Mouse (Mus musculus) hematopoietic stem cell, adult 5-6 weeks (primary cell): ENCODE results near the gene Slc13a3. TPM values are rescaled to one million over a fixed set of nuclear protein-coding genes. Genes with fewer than 3 reads are reported as not detected.

Experiments used
- ATAC-seq, 2 experiments: fragments of 125-278 bp in 1 of 2; replicated peaks in 1 of 2; 2 replicates each; pipeline ENCODE4 v1.8.0; 2016 to 2017; ENCODE audit warnings: inconsistent platforms in 2 of 2, mild to moderate bottlenecking in 2 of 2, moderate number of reproducible peaks in 2 of 2, low read depth in 1 of 2, moderate TSS enrichment in 1 of 2; ENCODE audit not compliant: low FRiP score in 2 of 2, poor library complexity in 2 of 2, severe bottlenecking in 2 of 2, insufficient read depth in 1 of 2, low TSS enrichment in 1 of 2
- total RNA-seq: library from RNA; stranded (forward); fragments of 172-1452, 232-1000 nt; gene quantifications from 2 replicates; pipeline ENCODE4 v1.2.3, GENCODE M21; 2017

Gene Slc13a3
- total RNA-seq, 1 experiment from 2014 or later, result not detected

GRCm38 (mm10) chr2:165486881-165487535 is 14.0 kb upstream of the Slc13a3 start:
- peak; percentile 52 to 73 for ATAC-seq

GRCm38 (mm10) chr2:165486401-165486800 is 13.4 kb upstream of the Slc13a3 start:
- ATAC-seq, result no peak

- no peak for ATAC-seq
Observed at GRCm38 (mm10) chr2:165485826-165486225, 12.8 kb upstream of the Slc13a3 start.

- no peak for ATAC-seq
Observed at GRCm38 (mm10) chr2:165484152-165484551, 11.1 kb upstream of the Slc13a3 start.

GRCm38 (mm10) chr2:165482003-165482402 is 9.0 kb upstream of the Slc13a3 start:
- no peak for ATAC-seq

- ATAC-seq, result no peak
Observed at GRCm38 (mm10) chr2:165475850-165476249, 2.8 kb upstream of the Slc13a3 start.

- ATAC-seq, result no peak
Observed at GRCm38 (mm10) chr2:165475412-165475811, 2.4 kb upstream of the Slc13a3 start.

- ATAC-seq, result no peak
Observed at GRCm38 (mm10) chr2:165471943-165472342, 1.1 kb downstream of the Slc13a3 start.

GRCm38 (mm10) chr2:165470167-165470566 is 2.9 kb downstream of the Slc13a3 start:
- ATAC-seq, result peak in 1 of 2 experiments; percentile 53; a peak in 1 of 4 replicates

- ATAC-seq, result no peak
Observed at GRCm38 (mm10) chr2:165467824-165468452, 5.1 kb downstream of the Slc13a3 start.

- ATAC-seq, result no peak
Observed at GRCm38 (mm10) chr2:165459663-165460062, 13.4 kb downstream of the Slc13a3 start.

- no peak for ATAC-seq
Observed at GRCm38 (mm10) chr2:165458189-165458588, 14.8 kb downstream of the Slc13a3 start.

GRCm38 (mm10) chr2:165456710-165457109 is 16.3 kb downstream of the Slc13a3 start:
- ATAC-seq, result no peak

GRCm38 (mm10) chr2:165452730-165453693 is 20.0 kb downstream of the Slc13a3 start:
- ATAC-seq, result peak; percentile 35 to 53; a peak in 1 of 4 replicates

GRCm38 (mm10) chr2:165448475-165448874 is 24.6 kb downstream of the Slc13a3 start:
- no peak for ATAC-seq

- ATAC-seq, result no peak
Observed at GRCm38 (mm10) chr2:165444861-165445260, 28.2 kb downstream of the Slc13a3 start.

- no peak for ATAC-seq
Observed at GRCm38 (mm10) chr2:165442981-165443380, 30.0 kb downstream of the Slc13a3 start.

GRCm38 (mm10) chr2:165441613-165442012 is 31.4 kb downstream of the Slc13a3 start:
- ATAC-seq, result no peak
